Mouse (Mus musculus): ENCODE measurements around the gene Tbc1d2b.

DNA sequence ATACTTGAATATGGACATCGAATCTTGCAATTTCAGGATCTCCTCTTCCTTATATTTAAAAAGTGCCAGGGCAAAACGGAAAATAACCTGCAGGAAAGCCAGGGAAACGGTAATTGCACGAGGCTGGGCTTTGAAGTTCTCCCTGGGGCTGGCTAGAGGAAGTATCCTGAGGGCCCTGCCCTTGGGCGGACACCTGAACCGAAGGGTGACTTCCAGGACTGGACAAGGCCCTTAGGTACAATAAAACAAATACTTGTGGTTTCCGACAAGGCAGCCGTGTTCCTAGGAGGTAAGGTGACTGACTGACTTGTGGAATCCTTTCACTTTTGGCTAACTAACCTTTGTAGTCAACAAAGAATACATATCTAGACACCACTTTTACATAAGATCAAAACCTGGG lies 62.8 kb downstream of the Tbc1d2b start:
- TF ChIP-seq CTCF (conservative IDR thresholded peaks at IDR 0.05; ENCODE audit: insufficient read depth, insufficient read length, low read depth, low read length): no peak
- TF ChIP-seq POLR2A (IDR thresholded peaks at IDR 0.05; ENCODE audit: low read depth, low read length): no peak

Data from kidney, adult 2 months (tissue).